Mouse (Mus musculus) urinary bladder, postnatal 4 days (tissue): ENCODE measurements around the gene Aurkaip1.

ENCODE experiments used
- DNase-seq, 2 experiments: peaks; one replicate each; pipeline ENCODE4 v3.0.0; 2021 to 2022; ENCODE audit warnings: low spot score in 2 of 2

Gene Aurkaip1

GRCm38 (mm10) chr4:155829866-155830265 lies 1.2 kb upstream of the Aurkaip1 start:
- no peak for DNase-seq

- DNase-seq: no peak
Measured at GRCm38 (mm10) chr4:155830596-155830995, 476 bp upstream of the Aurkaip1 start.

GRCm38 (mm10) chr4:155831831-155832230 lies 759 bp downstream of the Aurkaip1 start:
- DNase-seq: no peak

GRCm38 (mm10) chr4:155832321-155832720 lies 1.2 kb downstream of the Aurkaip1 start:
- DNase-seq: no peak

GRCm38 (mm10) chr4:155833234-155833633 lies 2.2 kb downstream of the Aurkaip1 start:
- DNase-seq: no peak

GRCm38 (mm10) chr4:155833836-155834235 lies 2.8 kb downstream of the Aurkaip1 start:
- DNase-seq: peak; percentile 81 to 84

- DNase-seq: peak in 1 of 2 experiments; percentile 24
Measured at GRCm38 (mm10) chr4:155837404-155838010, 6.4 kb downstream of the Aurkaip1 start.

- DNase-seq: peak in 1 of 2 experiments; percentile 54
Measured at GRCm38 (mm10) chr4:155838187-155839153, 7.4 kb downstream of the Aurkaip1 start.

- peak; percentile 90 to 91 for DNase-seq
Measured at GRCm38 (mm10) chr4:155839483-155839910, 8.4 kb downstream of the Aurkaip1 start, which contains the start of gene Mxra8. Gene Mxra8 (plus strand): TSS chr4:155839680.

GRCm38 (mm10) chr4:155840076-155841002 lies 9.3 kb downstream of the Aurkaip1 start:
- DNase-seq: peak in 1 of 2 experiments; percentile 25

GRCm38 (mm10) chr4:155841003-155841454 lies 10.0 kb downstream of the Aurkaip1 start:
- DNase-seq: peak in 1 of 2 experiments; percentile 68

- DNase-seq: peak in 1 of 2 experiments; percentile 17
Measured at GRCm38 (mm10) chr4:155841651-155842270, 10.7 kb downstream of the Aurkaip1 start.

- DNase-seq: no peak
Measured at GRCm38 (mm10) chr4:155843231-155843630, 12.2 kb downstream of the Aurkaip1 start.

GRCm38 (mm10) chr4:155846871-155847578 lies 16.0 kb downstream of the Aurkaip1 start, which contains the start of gene Dvl1:
Gene Dvl1 (plus strand): TSS chr4:155847402.
- DNase-seq: peak; percentile 96

GRCm38 (mm10) chr4:155847591-155848352 lies 16.7 kb downstream of the Aurkaip1 start:
- peak in 1 of 2 experiments; percentile 42 for DNase-seq

- DNase-seq: no peak
Measured at GRCm38 (mm10) chr4:155848434-155849095, 17.5 kb downstream of the Aurkaip1 start.

GRCm38 (mm10) chr4:155849391-155849790 lies 18.3 kb downstream of the Aurkaip1 start:
- no peak for DNase-seq

- no peak for DNase-seq
Measured at GRCm38 (mm10) chr4:155849792-155850451, 18.9 kb downstream of the Aurkaip1 start.
